Mouse (Mus musculus) lung, embryonic 14.5 days (tissue): ENCODE results near the gene Vmn2r75. TPM values are rescaled to one million over a fixed set of nuclear protein-coding genes. Genes with fewer than 3 reads are reported as not detected.
A peak's percentile ranks its signal among the peaks of the same experiment; 100 is the strongest.
"Not testable (repeated sequence)": the region's sequence is repeated elsewhere in the genome, so short reads cannot be mapped to it uniquely, and the experiment has no call there.

ENCODE experiments used
- ATAC-seq: fragments of 200-750 bp; cut with Nextera tagmentation; 2 replicates; pipeline ENCODE4 v1.8.0; 2017; ENCODE audit warnings: mild to moderate bottlenecking, moderate TSS enrichment, moderate library complexity; ENCODE audit not compliant: insufficient read depth
- DNase-seq: peaks from one replicate; pipeline ENCODE4 v3.0.0-alpha.2; 2015
- H3K27ac ChIP-seq: fragments of 300-500 bp; sonication (generic); 2 replicates; pipeline ENCODE4 v1.5.1; 2014; ENCODE audit warnings: low read depth, mild to moderate bottlenecking, moderate library complexity
- H3K27me3 ChIP-seq: fragments of 300-500 bp; sonication (generic); 2 replicates; pipeline ENCODE4 v1.6.1; 2014; ENCODE audit warnings: low read length, control low read depth; ENCODE audit not compliant: insufficient read depth
- H3K36me3 ChIP-seq: fragments of 300-500 bp; sonication (generic); 2 replicates; pipeline ENCODE4 v1.6.1; 2014; ENCODE audit warnings: control low read depth; ENCODE audit not compliant: insufficient read depth
- H3K4me1 ChIP-seq: fragments of 300-500 bp; sonication (generic); 2 replicates; pipeline ENCODE4 v1.6.1; 2014; ENCODE audit warnings: antibody characterized with exemption, control low read depth; ENCODE audit not compliant: insufficient read depth
- H3K4me2 ChIP-seq: fragments of 300-500 bp; sonication (generic); 2 replicates; pipeline ENCODE4 v1.6.1; 2014; ENCODE audit warnings: mild to moderate bottlenecking
- H3K4me3 ChIP-seq: fragments of 300-500 bp; sonication (generic); 2 replicates; pipeline ENCODE4 v1.5.1; 2014; ENCODE audit warnings: low read depth, low read length
- H3K9ac ChIP-seq: fragments of 300-500 bp; sonication (generic); 2 replicates; pipeline ENCODE4 v1.6.1; 2014
- H3K9me3 ChIP-seq: fragments of 300-500 bp; sonication (generic); 2 replicates; pipeline ENCODE4 v1.6.1; 2016; ENCODE audit warnings: low read depth, low read length, control low read depth
- CTCF ChIP-seq: IDR thresholded peaks from 2 replicates; pipeline ENCODE4 v1.5.1; 2016; ENCODE audit warnings: antibody characterized with exemption, low read depth
- WGBS: fragments of 180-500 bp; shearing (Covaris S2); extraction: QIAGEN DNeasy Blood & Tissue Kit; methylation state at CpG from one replicate; pipeline ENCODE4 v1.1.7; 2014; 5-methylcytosine and 5-hydroxymethylcytosine counted together
- polyA plus RNA-seq: library from polyadenylated mRNA; unstranded; fragments of >200 nt; fragmentation: Nextera tagmentation; extraction: Ambion mirVana; gene quantifications from 2 replicates; pipeline ENCODE4 v1.2.1, GENCODE M21; 2014

Vmn2r75 gene
- polyA plus RNA-seq: not detected in 2 replicates

DNA sequence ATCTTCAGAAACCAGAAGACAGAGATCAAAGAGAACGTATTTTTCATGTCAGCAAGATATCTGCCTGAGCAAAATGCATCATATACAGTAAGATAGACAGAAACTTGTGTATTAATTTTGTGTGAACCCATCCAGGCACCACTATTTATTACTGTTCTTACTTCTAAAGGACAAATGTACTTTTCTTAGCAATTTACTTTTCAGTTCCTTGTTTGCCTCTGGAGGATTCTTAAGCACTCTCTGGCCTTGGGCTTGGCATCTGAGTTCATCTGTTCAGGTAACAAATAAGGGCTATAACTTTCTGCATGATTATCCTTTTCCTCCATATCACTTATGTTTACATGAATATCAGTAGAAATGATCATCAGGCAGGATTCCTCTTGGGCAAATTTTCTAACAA, at the start of gene Vmn2r75:
Vmn2r75 (minus strand) TSS at position 101 of the 400 bp plus-strand sequence.
- not testable (repeated sequence) for H3K27me3 ChIP-seq, H3K4me1 ChIP-seq, DNase-seq, ATAC-seq, H3K4me3 ChIP-seq, H3K9ac ChIP-seq, H3K9me3 ChIP-seq, H3K36me3 ChIP-seq, H3K4me2 ChIP-seq, H3K27ac ChIP-seq
- 39% methylated on average over 1 of the region's 1 CpGs for WGBS

DNA sequence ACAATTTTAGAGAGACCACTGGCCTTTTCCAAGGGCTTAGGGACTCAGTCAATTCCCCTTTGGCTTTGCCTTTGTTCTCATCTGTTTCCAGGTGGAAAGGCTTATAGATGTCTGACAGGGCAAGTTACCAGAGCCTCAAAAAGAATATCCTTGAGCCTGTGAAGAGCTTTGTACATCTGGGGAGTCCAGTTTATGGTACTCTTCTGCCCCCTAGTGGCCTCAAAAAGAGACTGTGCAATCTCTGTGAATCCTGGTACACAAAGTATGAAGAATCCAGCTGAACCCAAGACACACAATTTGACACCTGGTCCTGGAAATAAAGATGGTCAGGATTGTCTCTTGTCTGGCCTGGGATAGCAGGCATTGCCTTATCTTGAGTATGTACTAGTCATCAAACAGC, 39.8 kb upstream of the Vmn2r75 start:
- ATAC-seq (no peak), DNase-seq (peak; percentile 51)
- H3K27ac ChIP-seq: no peak overlapping the region
- no peaks in the 10 kb centered on the region for H3K4me1 ChIP-seq
- no peak overlapping the region for H3K4me2 ChIP-seq
- H3K4me3 ChIP-seq: no peak overlapping the region
- no peak overlapping the region for H3K9ac ChIP-seq
- H3K9me3 ChIP-seq: no peaks in the 10 kb centered on the region
- no peaks in the 10 kb centered on the region for H3K27me3 ChIP-seq
- TF ChIP-seq CTCF: peak; percentile 51
- H3K36me3 ChIP-seq: no peaks in the 10 kb centered on the region

Other genes with a start within 250 kb of the Vmn2r75 start
- gene Vmn2r74, start 210.1 kb downstream of the Vmn2r75 start, polyA plus RNA-seq: not detected in 2 replicates
- not detected in 2 replicates for gene Vmn2r76, start 74.5 kb upstream of the Vmn2r75 start, polyA plus RNA-seq
- gene Olfr310, start 105.4 kb upstream of the Vmn2r75 start, polyA plus RNA-seq: not detected in 2 replicates
- not detected in 2 replicates for gene Olfr309, start 141.9 kb upstream of the Vmn2r75 start, polyA plus RNA-seq
- gene Olfr308, start 153.9 kb upstream of the Vmn2r75 start, polyA plus RNA-seq: not detected in 2 replicates
- not detected in 2 replicates for gene Olfr307, start 165.8 kb upstream of the Vmn2r75 start, polyA plus RNA-seq
- gene Olfr305, start 195.2 kb upstream of the Vmn2r75 start, polyA plus RNA-seq: not detected in 2 replicates
- gene Olfr304, start 214.9 kb upstream of the Vmn2r75 start, polyA plus RNA-seq: not detected in 2 replicates
- gene Olfr303, start 226.0 kb upstream of the Vmn2r75 start, polyA plus RNA-seq: not detected in 2 replicates
- gene Olfr301, start 232.1 kb upstream of the Vmn2r75 start, polyA plus RNA-seq: not detected in 2 replicates